Mouse (Mus musculus) G1E (cell line): Measurements from ENCODE around the gene Vsx2. TPM values are rescaled to one million over a fixed set of nuclear protein-coding genes. Genes with fewer than 3 reads are reported as not detected.

ENCODE experiments used
- ATAC-seq: 2 replicates; pipeline ENCODE4 v1.8.0; 2016; ENCODE audit warnings: mild to moderate bottlenecking; ENCODE audit not compliant: insufficient number of reproducible peaks, poor library complexity, low FRiP score, severe bottlenecking; ENCODE audit errors: extremely low read depth
- DNase-seq: peaks from one replicate; pipeline ENCODE4 v3.0.0; 2012; ENCODE audit warnings: low spot score
- H3K27me3 ChIP-seq: 2 replicates; pipeline ENCODE4 v1.6.1; 2012; ENCODE audit warnings: mild to moderate bottlenecking, low read length, inconsistent platforms; ENCODE audit not compliant: insufficient read depth
- H3K36me3 ChIP-seq: replicated peaks from 2 replicates; pipeline ENCODE3; 2012; ENCODE audit warnings: mild to moderate bottlenecking, inconsistent platforms
- H3K4me1 ChIP-seq: 2 replicates; pipeline ENCODE4 v1.6.1; 2012; ENCODE audit warnings: low read depth, low read length, inconsistent platforms, mixed read lengths; ENCODE audit not compliant: insufficient read depth
- H3K4me3 ChIP-seq: 2 replicates; pipeline ENCODE4 v1.5.1; 2012; ENCODE audit warnings: low read depth, mild to moderate bottlenecking, inconsistent platforms, low read length, moderate library complexity, mixed read lengths
- H3K9me3 ChIP-seq: replicated peaks from 2 replicates; pipeline ENCODE4 v1.6.1; 2012; ENCODE audit warnings: inconsistent platforms
- CTCF ChIP-seq: IDR thresholded peaks from 2 replicates; pipeline ENCODE4 v1.5.1; 2012; ENCODE audit warnings: low read depth, low read length, inconsistent platforms, mixed read lengths
- GATA1 ChIP-seq: IDR thresholded peaks from 2 replicates; pipeline ENCODE4 v1.6.1; 2012; ENCODE audit warnings: borderline replicate concordance, low read length, inconsistent platforms, mixed read lengths
- GATA2 ChIP-seq: IDR thresholded peaks from 2 replicates; pipeline ENCODE4 v1.6.1; 2012; ENCODE audit warnings: low read depth, low read length, inconsistent platforms, borderline replicate concordance
- POLR2AphosphoS5 ChIP-seq: IDR thresholded peaks from 2 replicates; pipeline ENCODE4 v1.6.1; 2012; ENCODE audit warnings: low read depth, low read length, inconsistent platforms; ENCODE audit not compliant: insufficient replicate concordance
- TAL1 ChIP-seq: conservative IDR thresholded peaks from 2 replicates; pipeline ENCODE4 v1.6.1; 2012; ENCODE audit warnings: low read depth, low read length, inconsistent platforms, mixed read lengths
- polyA plus RNA-seq: library from polyadenylated mRNA; stranded (reverse); fragments of >175 nt; gene quantifications from 2 replicates; pipeline ENCODE4 v1.2.3, GENCODE M21; 2012
- total RNA-seq, 2 experiments: library from RNA; stranded (forward) in 1 of 2; stranded (reverse) in 1 of 2; fragments of 200-1000 nt in 1 of 2; fragments of >200 nt in 1 of 2; fragmentation: Nextera tagmentation in 1 of 2; gene quantifications; 2 replicates each; pipeline ENCODE4 v1.2.3; 2014 to 2017

The Vsx2 gene
- total and polyA plus RNA-seq, 3 experiments: 0.05 TPM; not detected in 2

DNA sequence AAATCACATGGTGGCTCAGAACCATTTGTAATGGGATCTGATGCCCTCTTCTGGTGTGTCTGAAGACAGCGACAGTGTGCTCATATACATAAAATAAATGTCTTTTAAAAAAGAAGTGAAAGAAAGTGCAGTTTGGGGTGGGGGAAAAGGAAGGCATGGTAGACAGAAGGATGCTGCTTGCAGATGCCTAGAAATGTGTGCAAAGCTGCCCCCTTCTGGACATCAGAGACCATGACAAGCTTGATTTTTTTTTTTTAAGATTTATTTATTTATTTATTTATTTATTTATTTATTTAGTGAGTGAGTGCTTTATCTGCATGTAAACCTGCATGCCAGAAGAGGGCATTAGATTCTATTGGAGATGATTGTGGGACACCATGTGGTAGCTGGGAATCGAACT is 11.7 kb downstream of the Vsx2 start:
- Histone ChIP-seq H3K36me3 (no peaks in the 10 kb centered on the region), H3K4me3 (no peak overlapping the region), H3K9me3 (peaks cover 1% of the 10 kb centered on the region; the same call in 1 of the 2 replicates), H3K4me1 (no peaks in the 10 kb centered on the region; the same call in 1 of the 2 replicates), H3K27me3 (peaks cover 30% of the 10 kb centered on the region)
- no peak for DNase-seq
- no peak for ATAC-seq
- no peak for TF ChIP-seq CTCF

DNA sequence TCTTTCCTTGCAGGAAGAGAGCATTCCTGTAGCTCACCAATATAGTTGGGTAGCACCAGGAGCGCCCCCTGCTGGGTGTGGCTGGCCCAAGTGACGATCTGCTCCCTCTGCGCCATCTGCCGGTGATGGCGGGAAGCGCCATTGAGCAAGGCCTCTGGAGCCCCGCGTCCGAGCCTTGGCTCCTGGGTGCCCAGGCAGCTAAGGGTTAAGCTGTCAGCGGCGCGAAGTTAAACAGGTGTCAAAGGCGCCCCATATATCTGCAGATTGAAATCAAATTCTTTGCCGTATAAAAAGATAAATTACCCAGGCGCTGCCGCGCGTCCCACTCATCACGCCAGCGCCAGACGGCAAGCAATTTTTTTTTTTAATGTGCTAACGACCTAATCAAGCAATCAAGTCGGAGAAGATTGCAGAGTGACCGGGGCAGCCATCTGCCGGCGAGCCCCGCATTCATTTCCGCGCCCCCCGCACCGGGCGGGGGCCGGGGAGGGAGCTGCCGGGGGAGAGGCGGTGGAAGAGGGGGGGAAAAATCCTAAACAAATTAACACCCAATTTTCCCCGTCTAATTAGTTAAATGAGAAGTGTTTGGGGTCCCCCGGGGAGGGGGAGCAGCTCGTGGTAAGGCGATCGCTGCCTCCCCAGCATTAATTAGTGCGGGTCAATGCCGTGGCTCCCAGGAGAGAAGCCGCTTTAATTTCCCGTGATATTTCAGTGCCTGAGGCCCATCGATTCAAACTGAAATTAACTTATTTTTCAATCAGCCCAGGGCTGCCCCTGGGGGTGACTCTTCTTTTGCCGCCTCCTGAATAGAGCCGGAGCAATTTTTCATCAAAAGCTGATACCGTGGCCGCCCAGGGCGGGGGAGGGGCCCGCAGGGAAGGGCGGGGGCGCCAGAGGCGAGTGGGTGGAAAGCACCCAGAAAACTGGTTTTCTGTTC is 20.5 kb downstream of the Vsx2 start:
- peaks cover 8% of the 10 kb centered on the region; the same call in 1 of the 2 replicates for H3K4me1 ChIP-seq
- peak; percentile 100 for TF ChIP-seq CTCF
- TF ChIP-seq POLR2AphosphoS5: no peak
- peak; percentile 84 for DNase-seq
- no peaks in the 10 kb centered on the region for H3K36me3 ChIP-seq
- H3K4me3 ChIP-seq: peak overlapping the region; percentile 35; the same call in 1 of the 2 replicates
- peaks cover 56% of the 10 kb centered on the region for H3K27me3 ChIP-seq
- no peak for ATAC-seq
- no peaks in the 10 kb centered on the region for H3K9me3 ChIP-seq

DNA sequence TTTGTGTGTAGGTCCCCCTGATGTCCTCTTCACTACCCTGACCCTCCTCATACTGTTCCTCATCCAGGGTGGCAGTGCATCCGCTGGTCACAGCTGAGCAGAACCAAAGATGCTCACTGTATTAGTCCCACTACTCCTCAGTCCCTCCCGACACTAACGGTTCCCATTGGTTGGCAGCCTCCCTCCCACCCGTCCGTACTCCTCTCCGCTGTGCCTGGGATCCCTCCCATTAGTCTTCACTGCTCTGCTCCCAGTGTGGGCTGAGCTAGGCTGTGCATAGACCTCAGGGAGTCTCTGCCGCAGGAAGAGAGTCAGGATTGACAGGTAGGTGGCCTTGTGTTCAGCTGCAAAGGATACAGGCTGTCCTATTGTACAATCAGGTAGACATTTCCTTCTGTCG is 28.8 kb downstream of the Vsx2 start:
- H3K36me3 ChIP-seq: peaks cover 10% of the 10 kb centered on the region
- TF ChIP-seq CTCF: no peak
- TF ChIP-seq GATA1: no peak
- no peak for TF ChIP-seq GATA2
- no peak for TF ChIP-seq POLR2AphosphoS5
- TF ChIP-seq TAL1: no peak
- H3K9me3 ChIP-seq: no peaks in the 10 kb centered on the region
- H3K4me3 ChIP-seq: no peak overlapping the region
- DNase-seq: no peak
- H3K27me3 ChIP-seq: peaks cover 40% of the 10 kb centered on the region
- no peaks in the 10 kb centered on the region for H3K4me1 ChIP-seq
- no peak for ATAC-seq

DNA sequence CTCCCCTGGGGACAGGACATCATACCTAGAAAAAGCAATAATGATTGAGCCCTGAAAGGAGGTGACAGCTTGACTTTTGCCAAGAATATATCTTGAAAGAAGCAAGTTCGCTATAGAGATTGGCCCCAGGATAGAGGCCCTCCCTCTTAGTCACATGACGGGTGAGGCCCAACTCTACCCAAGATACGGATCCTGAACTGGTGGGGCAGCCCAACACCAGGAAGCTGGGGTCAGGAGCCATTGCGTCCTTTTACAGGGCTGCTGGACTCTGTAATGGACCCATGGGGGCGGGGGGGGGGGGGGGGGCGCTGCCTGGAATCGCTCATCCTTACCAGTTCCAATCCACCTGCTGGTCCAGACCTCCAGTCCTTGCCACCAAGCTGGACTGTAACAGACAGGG is 34.4 kb downstream of the Vsx2 start:
- DNase-seq: no peak

DNA sequence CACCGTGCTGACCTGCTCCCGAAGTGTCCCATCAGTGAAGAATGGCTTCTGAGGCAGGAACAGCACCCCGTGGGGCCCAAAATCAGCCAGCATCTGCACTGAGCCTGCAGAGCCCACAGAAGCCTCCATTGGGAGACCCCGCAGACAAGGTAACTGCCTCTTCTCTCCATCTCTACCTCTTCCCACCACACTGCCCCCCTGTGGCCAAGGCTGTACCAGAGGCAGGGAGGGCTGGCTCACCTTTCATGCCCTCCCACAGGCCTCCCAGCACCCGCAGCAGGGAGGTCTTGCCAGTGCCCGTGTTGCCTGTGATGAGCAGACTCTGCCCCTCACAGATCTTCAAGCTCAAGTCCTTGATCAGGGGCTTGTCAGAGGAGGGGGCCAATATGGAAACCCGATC is 36.3 kb downstream of the Vsx2 start:
- Histone ChIP-seq H3K27me3 (no peaks in the 10 kb centered on the region), H3K4me3 (no peak overlapping the region), H3K4me1 (0 out of 2 replicates have a peak, but pooled peaks cover 2% of the 10 kb centered on the region), H3K9me3 (no peaks in the 10 kb centered on the region), H3K36me3 (peaks cover 68% of the 10 kb centered on the region)
- TF ChIP-seq GATA1 (no peak), TAL1 (no peak), CTCF (peak; percentile 72), POLR2AphosphoS5 (no peak), GATA2 (no peak)
- ATAC-seq (no peak), DNase-seq (peak; percentile 56)

More for the DNA sequence above, 34.4 kb downstream of the Vsx2 start:
- no peak for TF ChIP-seq TAL1
- no peak for TF ChIP-seq CTCF
- TF ChIP-seq GATA2: no peak
- no peak for TF ChIP-seq GATA1
- no peak for TF ChIP-seq POLR2AphosphoS5
- Histone ChIP-seq H3K9me3 (no peaks in the 10 kb centered on the region), H3K27me3 (peaks cover 6% of the 10 kb centered on the region), H3K4me1 (0 out of 2 replicates have a peak, but pooled peaks cover 2% of the 10 kb centered on the region), H3K36me3 (peaks cover 59% of the 10 kb centered on the region), H3K4me3 (no peak overlapping the region)
- ATAC-seq: no peak

DNA sequence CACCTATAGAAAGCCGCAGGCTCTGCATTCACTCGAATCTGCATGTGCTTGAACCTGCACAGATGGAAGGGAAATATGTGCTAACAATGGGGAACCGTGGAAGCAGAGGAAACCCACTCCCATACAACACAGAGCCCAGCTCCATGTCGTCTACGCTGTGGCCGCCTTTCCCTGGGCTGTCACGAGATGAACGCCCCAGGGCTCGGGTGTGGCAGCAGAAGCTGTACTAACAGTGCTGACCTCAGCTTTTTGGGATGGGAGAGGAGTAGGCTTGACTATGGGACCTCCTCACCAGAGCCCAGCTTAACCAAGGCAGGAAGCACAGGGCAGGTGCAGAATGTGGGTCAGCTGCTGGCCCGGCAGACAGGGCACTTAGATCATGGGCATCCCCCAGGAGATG is 42.2 kb downstream of the Vsx2 start:
- Histone ChIP-seq H3K9me3 (no peaks in the 10 kb centered on the region), H3K4me3 (no peak overlapping the region), H3K27me3 (no peaks in the 10 kb centered on the region), H3K4me1 (peaks cover 14% of the 10 kb centered on the region), H3K36me3 (peaks cover 70% of the 10 kb centered on the region)
- ATAC-seq: no peak
- DNase-seq: no peak
- TF ChIP-seq POLR2AphosphoS5: no peak
- TF ChIP-seq CTCF: no peak
- no peak for TF ChIP-seq GATA1
- no peak for TF ChIP-seq TAL1
- no peak for TF ChIP-seq GATA2

DNA sequence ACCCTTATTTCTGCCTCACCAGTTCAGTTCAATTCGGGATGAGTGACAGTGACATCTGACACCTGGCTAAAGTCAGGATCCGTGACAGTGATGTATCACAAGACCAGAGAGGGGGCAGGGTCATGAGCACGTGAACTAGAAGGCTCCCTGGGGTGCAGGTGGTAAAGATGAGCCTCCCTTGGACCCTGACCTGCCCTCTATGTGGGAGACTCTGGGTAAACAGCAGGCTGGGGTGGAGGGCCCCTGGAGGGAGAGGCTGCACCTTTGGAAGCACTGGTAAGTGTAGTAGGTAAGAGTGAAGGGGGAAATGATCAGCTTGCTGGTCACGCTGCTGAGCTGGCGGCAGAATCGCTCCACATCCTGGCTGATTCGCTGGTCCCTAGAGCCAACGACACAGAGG is 43.0 kb downstream of the Vsx2 start:
- Histone ChIP-seq H3K4me1 (peaks cover 16% of the 10 kb centered on the region), H3K27me3 (no peaks in the 10 kb centered on the region), H3K4me3 (no peak overlapping the region), H3K36me3 (peaks cover 65% of the 10 kb centered on the region), H3K9me3 (no peaks in the 10 kb centered on the region)
- TF ChIP-seq CTCF: no peak
- TF ChIP-seq POLR2AphosphoS5: no peak
- no peak for TF ChIP-seq GATA1
- TF ChIP-seq GATA2: no peak
- no peak for TF ChIP-seq TAL1
- no peak for DNase-seq
- ATAC-seq: no peak
